Mouse (Mus musculus) telencephalon, adult 2 months (tissue): ENCODE results near the gene Gm10337.

Experiments used
- DNase-seq: peaks from one replicate; pipeline ENCODE4 v3.0.0-alpha.2; 2011; ENCODE audit warnings: low read depth, low spot score

The Gm10337 gene

GRCm38 (mm10) chr15:102499851-102500250 is 3.7 kb upstream of the Gm10337 start:
- no peak for DNase-seq

GRCm38 (mm10) chr15:102500479-102500878 is 3.0 kb upstream of the Gm10337 start:
- no peak for DNase-seq

DNA sequence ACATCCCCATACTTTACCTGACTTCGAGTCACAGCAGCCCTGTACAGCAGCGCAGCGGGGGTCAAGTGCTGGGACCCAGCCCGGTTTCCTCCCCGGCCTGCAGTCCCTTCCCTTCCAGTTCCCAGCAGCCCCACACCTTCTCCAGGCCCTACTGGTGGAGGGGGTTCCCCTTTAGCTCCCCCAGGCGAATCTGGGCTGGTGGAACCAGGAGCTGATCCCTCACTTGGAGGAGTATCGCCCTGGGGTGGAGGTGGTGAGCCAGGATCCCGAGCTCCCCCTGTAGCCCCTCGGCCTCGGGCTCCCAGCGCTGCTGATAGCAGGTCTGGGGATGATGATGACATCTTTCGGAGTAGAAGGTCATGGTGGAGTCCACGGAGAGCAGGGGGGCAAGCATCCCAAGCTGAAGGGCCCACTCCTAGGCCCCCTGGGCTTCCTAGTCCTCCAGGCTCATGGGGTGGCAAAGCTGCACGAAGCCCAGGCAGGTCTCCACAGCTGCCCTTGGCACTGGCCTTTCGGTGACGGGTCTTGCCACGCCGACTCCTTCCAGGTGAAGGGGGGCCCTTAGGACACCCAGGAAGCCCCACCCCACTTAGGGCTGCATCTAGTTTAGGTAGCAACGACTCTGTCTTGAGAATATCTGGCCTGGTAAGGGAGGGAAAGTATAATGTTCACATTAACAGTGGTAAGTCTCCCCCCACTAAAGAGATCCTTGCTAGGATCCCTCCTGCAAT is 2.3 kb upstream of the Gm10337 start:
- no peak for DNase-seq

DNA sequence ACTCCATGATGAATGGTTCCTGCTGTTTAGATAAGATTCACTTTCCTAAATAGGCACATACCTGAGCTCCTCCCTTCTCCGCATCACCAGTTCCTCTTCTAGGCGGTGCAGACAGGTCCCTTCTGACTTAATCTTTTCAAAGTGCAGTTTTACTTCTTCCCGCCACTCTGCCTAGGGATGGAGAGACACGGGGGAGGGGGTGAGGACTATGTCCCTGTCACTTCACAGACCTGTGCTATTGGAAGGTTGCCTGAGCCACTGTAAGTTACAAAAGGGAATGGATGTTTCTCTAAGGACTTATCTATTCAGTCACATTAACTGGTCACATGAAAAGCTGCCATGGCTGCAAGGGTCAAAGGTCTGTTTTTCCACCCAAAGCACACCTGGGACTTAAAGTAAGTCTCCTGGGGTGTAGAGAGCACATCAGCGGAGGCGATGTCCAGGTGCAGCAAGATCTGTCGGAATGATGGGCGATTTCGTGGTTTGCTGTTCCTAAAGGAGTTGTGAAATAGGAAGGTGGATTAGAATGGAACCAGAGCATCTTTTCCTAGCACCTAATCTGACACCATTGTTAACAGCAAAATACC is 1.2 kb upstream of the Gm10337 start:
- no peak for DNase-seq

GRCm38 (mm10) chr15:102503924-102504782 is 631 bp downstream of the Gm10337 start:
- no peak for DNase-seq

DNA sequence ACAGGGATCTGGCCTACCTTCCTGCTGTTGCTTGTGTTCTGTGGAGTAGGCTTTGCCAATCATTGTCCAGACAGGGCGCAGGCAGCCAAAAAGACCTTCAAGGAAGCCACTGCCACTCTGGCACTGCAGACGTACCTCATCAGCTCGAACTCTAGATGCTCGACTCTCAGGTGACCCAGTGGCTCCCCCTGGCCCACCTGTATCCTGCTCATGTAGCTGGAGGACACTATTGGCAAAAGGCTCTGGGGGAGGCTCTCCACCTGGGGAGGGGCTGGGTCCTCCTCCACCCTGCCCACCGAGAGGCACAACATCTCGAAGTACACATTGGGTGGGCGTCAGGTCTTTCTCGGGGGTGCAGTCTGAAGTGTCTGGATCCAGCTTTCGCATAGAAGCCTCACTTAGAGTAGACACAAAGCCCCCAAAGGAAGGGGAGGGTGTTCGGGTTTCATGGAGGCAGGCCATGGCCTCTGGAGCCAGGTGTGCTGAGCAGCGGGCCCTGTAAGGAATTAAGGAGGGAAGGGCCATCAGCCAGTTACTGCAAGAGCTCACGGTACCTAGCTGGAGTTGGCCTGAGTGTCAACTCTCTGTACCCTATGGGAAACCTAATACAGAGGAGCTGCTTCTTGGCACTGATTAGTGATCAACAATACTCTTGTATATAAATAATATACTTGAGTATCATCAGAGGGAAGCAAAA is 1.7 kb downstream of the Gm10337 start:
- DNase-seq = no peak

DNA sequence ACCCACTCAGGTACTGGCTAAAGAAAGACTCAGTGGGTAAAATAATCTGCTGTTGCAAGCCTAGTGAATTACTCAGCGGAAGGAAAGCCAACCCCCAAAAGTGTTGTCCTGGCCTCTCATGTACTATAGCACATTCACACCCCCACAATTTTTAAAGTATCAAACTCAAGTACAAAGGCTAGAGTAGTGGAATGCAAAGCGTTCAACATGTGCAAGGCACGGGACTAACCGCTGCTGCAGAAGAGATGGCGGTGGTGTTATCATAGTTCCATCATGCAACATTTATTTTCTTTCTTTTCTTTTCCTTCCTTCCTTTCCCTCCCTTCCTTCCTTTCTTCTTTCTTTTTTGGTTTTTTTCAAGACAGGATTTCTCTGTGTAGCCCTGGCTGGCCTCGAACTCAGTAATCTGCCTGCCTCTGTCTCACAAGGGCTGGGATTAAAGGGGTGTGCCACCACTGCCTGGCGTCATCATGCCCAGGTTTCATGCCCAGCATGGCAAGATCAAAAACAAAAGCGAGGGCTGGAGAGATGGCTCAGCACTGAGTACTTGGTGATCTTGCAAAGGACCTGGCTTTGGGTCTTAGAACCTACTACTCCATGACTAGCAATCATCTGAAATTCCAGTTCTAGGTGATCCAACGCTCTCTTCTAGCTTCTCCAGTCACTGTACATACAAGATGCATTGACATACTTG is 2.4 kb downstream of the Gm10337 start:
- no peak for DNase-seq

DNA sequence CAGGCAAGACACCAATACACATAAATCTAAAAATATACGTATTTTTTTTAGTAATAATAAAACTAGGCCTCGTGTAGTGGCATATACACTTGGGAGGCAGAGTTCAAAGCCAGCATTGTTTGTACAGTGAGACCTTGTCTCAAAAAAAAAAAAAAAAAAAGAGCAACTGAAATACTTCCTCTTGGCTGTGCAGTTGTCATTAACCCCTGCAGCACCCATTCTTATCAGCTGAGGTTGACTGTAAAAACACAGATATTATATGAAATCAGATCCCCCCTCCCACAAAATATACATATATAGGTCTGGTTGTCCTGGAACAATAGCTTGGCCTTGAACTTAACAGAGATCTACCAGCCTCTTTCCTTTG is 2.9 kb downstream of the Gm10337 start:
- no peak for DNase-seq

DNA sequence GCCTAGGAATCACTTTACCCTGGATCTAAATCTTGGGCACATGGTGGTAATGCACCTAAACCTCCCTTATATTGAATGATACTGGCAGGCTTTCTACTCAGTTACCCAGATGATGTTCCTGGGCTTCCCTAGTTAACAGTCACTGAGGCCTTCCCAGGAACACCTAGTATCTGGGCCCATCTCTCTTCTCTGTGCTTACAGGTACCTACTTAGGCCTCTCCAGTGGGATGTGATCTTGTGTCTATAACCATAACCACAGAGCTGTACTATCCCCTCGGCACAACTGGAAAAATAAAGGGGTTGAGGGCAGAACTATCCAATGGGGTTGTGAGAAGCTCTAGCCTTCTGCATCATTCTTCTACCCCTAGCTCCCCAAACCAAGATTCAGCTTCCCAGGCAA is 3.3 kb downstream of the Gm10337 start:
- DNase-seq = no peak

DNA sequence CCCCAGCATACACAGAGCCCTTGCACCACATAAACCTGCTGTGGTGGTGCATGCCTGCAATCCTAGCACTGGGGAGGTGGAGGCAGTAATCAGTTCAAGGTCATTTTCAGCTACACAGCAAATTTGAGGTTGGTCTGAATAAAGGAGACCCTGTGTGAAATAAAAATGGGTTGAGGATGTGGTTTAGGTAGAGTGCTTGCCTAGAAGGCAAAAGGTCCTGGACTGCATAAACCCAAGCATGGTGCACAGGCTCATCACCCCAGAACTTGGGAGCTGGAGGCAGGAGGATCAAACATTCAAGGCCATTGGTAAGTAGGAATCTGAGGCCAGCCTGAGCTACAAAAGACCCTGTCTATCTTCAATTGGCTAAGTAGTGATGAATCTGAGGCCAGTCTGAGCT is 4.0 kb downstream of the Gm10337 start:
- DNase-seq = no peak

DNA sequence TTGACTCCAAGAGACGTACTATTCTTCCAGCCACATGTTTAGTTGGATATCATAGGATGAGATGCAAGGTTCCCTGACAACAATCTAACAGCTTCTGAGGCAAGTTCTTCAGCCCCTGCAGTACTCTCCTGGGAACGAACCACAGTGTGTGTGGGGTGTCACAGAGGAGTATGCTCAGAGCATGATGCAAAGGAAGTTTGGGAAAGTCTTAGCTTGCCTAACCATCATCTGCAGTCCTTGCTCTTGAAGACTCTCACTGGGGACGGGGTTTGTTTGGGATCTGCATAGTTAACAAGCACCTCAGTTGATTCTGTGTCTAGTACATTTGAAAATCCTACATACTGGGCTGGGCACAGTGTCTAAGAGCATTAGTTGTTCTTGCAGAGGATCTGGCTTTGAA is 4.8 kb downstream of the Gm10337 start:
- no peak for DNase-seq

DNA sequence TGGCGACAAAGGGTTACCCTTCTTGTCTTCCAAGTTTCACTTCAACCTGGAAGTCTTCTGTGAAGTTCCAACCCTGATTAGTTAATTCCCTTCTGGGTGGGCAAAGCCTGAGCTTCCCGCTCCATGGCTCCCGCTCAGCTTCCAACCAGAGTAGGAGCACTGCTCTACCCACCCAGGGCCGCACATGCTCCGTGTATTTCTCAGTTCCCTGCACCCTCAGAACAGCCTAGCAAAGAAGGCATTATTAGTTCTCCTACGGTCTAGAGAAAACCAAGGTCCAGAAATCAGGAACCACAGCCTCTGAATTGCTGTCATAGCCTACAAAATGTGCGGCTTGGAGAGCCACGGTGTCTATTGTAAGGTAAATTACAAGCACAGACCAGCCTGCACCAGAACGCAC is 6.6 kb downstream of the Gm10337 start:
- no peak for DNase-seq

GRCm38 (mm10) chr15:102510590-102511284 is 7.2 kb downstream of the Gm10337 start:
- DNase-seq = peak; percentile 74

DNA sequence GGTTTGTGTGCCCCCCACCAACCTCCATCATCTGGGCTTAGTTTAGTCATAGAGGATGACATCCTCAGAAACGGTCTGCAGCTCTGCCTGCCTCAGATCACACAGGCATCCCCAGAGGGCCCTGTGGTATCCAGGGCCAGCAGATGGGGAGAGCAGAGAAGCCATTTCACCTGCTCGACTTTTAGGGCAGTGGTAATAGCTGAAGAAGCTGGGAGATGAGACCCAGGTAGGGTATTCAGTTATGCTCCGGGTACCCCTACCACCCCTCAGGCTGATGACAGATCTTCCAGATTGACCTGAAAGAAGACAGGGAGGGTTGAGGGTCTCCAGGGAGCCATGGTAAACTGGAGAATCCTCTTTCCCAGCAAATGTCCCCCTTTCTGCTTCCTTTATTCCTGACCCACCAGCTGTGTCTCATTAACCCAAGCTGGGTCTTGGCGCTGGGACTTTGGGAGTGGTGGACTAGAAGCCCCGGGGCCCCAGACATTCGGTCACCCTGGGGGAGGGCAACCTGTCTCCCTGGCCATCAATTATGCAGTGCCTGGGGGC is 7.8 kb downstream of the Gm10337 start:
- DNase-seq = no peak

DNA sequence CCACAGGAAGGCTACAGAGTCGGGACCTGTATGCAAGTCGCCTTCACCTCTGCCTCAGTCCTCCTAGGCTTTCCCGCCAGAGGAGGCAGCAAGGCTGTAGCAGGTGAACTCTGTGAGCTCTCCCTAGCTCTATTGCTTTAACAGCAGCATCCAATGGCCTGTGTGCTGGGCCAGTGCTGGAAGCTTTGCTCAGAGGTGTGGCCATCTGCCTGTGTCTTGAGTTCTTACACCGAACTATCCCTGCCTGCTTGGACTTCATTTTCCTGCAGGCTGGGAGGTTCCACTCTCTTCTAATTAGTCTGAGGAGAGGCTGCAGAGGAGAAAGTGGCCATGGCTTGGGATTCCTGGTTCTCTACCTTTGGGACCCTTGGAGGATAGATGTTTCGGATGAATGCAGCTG is 8.5 kb downstream of the Gm10337 start:
- DNase-seq = no peak

DNA sequence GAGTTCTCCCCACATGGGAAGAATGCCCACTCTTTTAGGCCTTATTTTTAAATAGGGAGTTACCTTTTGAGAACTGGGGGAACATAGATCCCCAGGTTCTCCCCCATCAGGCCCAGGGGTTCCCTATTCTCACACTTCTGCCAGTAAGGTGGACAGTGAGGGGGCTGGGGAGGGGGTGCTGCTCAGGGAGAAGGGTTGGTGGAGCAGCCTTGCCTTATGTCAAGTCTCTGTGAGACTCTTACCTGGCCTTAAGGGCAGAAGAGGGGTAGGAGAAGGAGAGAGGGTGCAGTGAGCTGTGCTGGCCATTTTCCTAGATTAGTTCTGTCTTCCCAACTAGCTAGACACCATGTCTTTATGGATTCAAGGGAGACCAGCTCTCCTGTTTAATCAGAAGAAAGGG is 8.9 kb downstream of the Gm10337 start:
- DNase-seq = no peak

DNA sequence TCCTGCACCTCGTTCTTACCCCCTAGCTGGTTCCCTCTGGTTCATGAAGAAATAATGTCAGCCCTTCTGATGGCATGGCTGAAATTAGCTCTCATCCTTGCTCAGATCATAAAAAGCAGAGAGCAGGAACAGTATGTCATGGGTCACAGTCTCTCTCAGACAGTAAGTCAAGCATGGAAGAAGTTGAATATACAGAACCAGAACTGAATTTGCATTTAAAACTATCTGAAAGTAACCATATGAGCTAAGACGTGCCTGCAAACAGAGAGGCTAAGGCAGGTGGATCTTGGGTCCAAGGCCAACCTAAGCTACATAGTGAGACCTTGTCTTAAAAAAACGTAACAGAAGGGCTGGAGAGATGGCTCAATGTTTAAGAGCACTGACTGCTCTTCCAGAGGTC is 9.5 kb downstream of the Gm10337 start:
- no peak for DNase-seq

- DNase-seq = no peak
These were observed 11.7 kb downstream of the Gm10337 start for GRCm38 (mm10) chr15:102515261-102515660.

GRCm38 (mm10) chr15:102515791-102516190 is 12.3 kb downstream of the Gm10337 start:
- DNase-seq = no peak

- DNase-seq = no peak
These were observed 12.8 kb downstream of the Gm10337 start for GRCm38 (mm10) chr15:102516293-102516692.
